Mouse (Mus musculus) forebrain, embryonic 14.5 days (tissue): ENCODE measurements around the gene Slc29a4. TPM values are rescaled to one million over a fixed set of nuclear protein-coding genes. Genes with fewer than 3 reads are reported as not detected.

Source experiments
- ATAC-seq: fragments of 200-750 bp; cut with Nextera tagmentation; 2 replicates; pipeline ENCODE4 v1.8.0; 2017; ENCODE audit warnings: mild to moderate bottlenecking, moderate library complexity
- DNase-seq: peaks from one replicate; pipeline ENCODE4 v3.0.0-alpha.2; 2015; ENCODE audit warnings: low spot score
- H3K27ac ChIP-seq: fragments of 300-500 bp; sonication (generic); 2 replicates; pipeline ENCODE4 v1.5.1; 2014; ENCODE audit warnings: low read depth, mild to moderate bottlenecking, control low read depth, low read length, moderate library complexity
- H3K27me3 ChIP-seq: fragments of 300-500 bp; sonication (generic); replicated peaks from 2 replicates; pipeline ENCODE4 v1.6.1; 2014; ENCODE audit warnings: low read length, control low read depth, mixed read lengths; ENCODE audit not compliant: control insufficient read depth, insufficient read depth
- H3K36me3 ChIP-seq: fragments of 300-500 bp; sonication (generic); 2 replicates; pipeline ENCODE4 v1.6.1; 2014; ENCODE audit warnings: low read length, control low read depth; ENCODE audit not compliant: control insufficient read depth, insufficient read depth
- H3K4me1 ChIP-seq: fragments of 300-500 bp; sonication (generic); 2 replicates; pipeline ENCODE4 v1.6.1; 2014; ENCODE audit warnings: antibody characterized with exemption, low read length, control low read depth; ENCODE audit not compliant: control insufficient read depth, insufficient read depth
- H3K4me2 ChIP-seq: fragments of 300-500 bp; sonication (generic); 2 replicates; pipeline ENCODE4 v1.6.1; 2014; ENCODE audit warnings: mild to moderate bottlenecking, control low read depth, low read length
- H3K4me3 ChIP-seq: fragments of 300-500 bp; sonication (generic); 2 replicates; pipeline ENCODE4 v1.5.1; 2014; ENCODE audit warnings: low read depth, low read length, control low read depth
- H3K9ac ChIP-seq: fragments of 300-500 bp; sonication (generic); 2 replicates; pipeline ENCODE4 v1.6.1; 2014; ENCODE audit warnings: mild to moderate bottlenecking, low read length, control low read depth, moderate library complexity
- H3K9me3 ChIP-seq: fragments of 300-500 bp; sonication (generic); replicated peaks from 2 replicates; pipeline ENCODE4 v1.6.1; 2016; ENCODE audit warnings: low read length, control low read depth, mixed read lengths; ENCODE audit not compliant: control insufficient read depth
- WGBS: fragments of 180-500 bp; shearing (Covaris S2); extraction: QIAGEN DNeasy Blood & Tissue Kit; methylation state at CpG from one replicate; pipeline ENCODE4 v1.1.7; 2014; 5-methylcytosine and 5-hydroxymethylcytosine counted together
- polyA plus RNA-seq: library from polyadenylated mRNA; unstranded; fragments of >200 nt; fragmentation: Nextera tagmentation; extraction: Ambion mirVana; gene quantifications from 2 replicates; pipeline ENCODE4 v1.2.1, GENCODE M21; 2014

Slc29a4 gene
- polyA plus RNA-seq, 1 experiment from 2014 or later: 50.4 TPM

DNA sequence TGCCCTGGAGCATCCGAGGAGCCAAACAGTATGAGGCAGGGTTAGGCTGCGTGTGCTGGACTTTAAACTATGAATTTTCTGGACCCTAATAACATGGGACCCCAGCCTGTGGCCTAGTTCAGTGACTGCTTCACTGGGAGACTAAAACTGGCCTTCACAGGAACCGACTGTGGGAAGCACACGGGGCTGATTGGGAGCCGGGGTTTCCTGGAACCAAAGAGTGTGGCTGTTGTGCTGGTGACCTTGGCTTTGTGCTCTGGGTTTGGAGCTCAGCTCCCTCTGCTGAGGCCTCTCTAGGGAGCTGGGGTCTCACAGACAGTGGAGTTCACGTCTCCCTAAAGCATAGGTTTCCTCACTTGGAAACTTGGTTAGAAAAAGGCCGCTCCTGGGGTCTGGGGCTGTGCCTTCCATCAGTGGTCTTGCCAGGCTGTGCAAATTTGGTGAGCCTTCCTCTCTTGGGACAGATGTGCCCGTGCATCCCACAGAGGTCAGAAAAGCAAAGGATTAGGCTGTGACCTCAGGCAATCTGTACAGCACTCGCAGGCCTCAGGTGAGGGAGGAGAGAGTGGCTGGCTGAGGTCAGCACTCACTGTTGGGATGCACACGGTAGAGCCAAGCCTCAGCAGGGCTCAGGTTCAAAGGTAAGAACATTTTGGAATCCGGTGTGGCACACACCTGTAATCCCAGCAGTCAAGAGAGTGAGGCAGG, 23.6 kb upstream of the Slc29a4 start:
- Histone ChIP-seq H3K9me3 (no peaks in the 10 kb centered on the region), H3K4me3 (no peak overlapping the region), H3K36me3 (peaks cover 65% of the 10 kb centered on the region), H3K27ac (no peak overlapping the region), H3K27me3 (no peaks in the 10 kb centered on the region), H3K4me2 (no peak overlapping the region), H3K9ac (no peak overlapping the region), H3K4me1 (no peaks in the 10 kb centered on the region)
- WGBS: 88% methylated on average over 11 of the region's 11 CpGs
- no peak for DNase-seq
- ATAC-seq: no peak

DNA sequence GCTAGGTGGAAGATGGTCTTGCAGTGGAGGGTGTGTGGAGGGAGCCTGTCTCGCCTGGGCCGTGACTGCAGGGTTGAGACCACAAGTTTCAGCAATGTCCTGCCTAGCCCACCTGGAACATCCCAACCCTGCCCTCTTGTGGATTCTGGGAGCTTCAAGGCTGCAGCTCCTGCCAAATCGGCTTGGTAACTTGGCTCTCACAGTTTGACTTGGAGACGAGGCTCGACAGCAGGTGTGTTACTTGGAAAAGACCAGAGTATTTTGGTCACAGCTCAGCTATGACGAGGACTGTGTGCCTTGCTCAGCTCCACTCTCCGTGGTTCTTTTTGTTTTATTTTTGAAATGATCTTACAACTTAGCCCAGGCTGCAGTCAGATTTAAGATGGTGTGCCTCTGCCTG, 22.6 kb upstream of the Slc29a4 start:
- Histone ChIP-seq H3K9ac (no peak overlapping the region), H3K9me3 (no peaks in the 10 kb centered on the region), H3K4me2 (no peak overlapping the region), H3K4me1 (no peaks in the 10 kb centered on the region), H3K36me3 (peaks cover 55% of the 10 kb centered on the region), H3K27me3 (no peaks in the 10 kb centered on the region), H3K27ac (no peak overlapping the region), H3K4me3 (no peak overlapping the region)
- ATAC-seq (no peak), DNase-seq (peak; percentile 11)
- WGBS: 75% methylated on average over 7 of the region's 7 CpGs

DNA sequence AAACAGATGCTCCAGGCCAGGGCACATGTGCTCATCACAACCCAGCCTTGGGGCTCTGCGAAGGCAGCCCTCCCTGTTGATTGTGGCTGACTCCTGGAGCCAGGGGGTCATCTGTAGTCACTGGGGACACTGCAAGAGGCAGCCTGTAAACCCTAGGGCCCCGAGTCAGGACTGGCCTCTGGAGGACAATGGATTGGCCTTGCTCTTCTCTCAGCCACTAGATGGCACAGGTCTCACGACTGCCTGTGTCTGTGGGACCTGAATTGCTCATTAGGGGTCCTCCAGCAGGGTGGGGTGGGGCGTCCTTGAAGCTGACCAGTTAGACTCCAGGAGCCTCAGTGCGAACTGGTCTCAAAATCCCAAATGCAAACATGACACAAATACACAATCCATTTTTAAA, 19.2 kb upstream of the Slc29a4 start:
- no peak overlapping the region for H3K4me3 ChIP-seq
- H3K9me3 ChIP-seq: no peaks in the 10 kb centered on the region
- H3K36me3 ChIP-seq: peaks cover 22% of the 10 kb centered on the region
- H3K27me3 ChIP-seq: no peaks in the 10 kb centered on the region
- H3K4me2 ChIP-seq: no peak overlapping the region
- H3K9ac ChIP-seq: no peak overlapping the region
- H3K27ac ChIP-seq: no peak overlapping the region; the same call in 1 of the 2 replicates
- DNase-seq: peak; percentile 61
- ATAC-seq: peak; percentile 67
- 23% methylated on average over 5 of the region's 5 CpGs for WGBS
- no peaks in the 10 kb centered on the region for H3K4me1 ChIP-seq

DNA sequence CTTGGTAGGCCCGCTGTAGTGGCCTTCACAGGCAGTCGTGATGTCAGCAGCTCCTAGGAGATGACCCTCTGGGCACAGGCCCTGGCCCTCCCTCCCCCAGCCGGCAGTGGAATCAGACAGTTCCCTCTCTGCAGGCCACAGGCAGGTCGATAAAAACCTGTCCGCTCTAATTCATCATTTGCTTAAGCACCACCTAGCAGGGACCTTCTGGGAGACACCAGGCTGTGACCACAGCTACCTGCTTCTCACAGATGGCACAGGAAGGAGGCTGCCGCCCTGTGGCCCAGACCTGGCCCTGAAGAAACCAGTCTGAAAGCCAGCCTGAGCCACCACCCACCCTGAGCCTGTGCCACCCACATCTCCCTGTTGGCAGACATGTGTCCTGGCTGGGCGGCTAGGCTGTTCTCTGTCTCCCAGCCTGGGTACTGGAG, 14.2 kb upstream of the Slc29a4 start:
- DNase-seq (no peak), ATAC-seq (no peak)
- Histone ChIP-seq H3K9me3 (no peaks in the 10 kb centered on the region), H3K9ac (no peak overlapping the region), H3K4me3 (no peak overlapping the region), H3K27me3 (no peaks in the 10 kb centered on the region), H3K4me2 (no peak overlapping the region), H3K36me3 (no peaks in the 10 kb centered on the region), H3K4me1 (no peaks in the 10 kb centered on the region), H3K27ac (no peak overlapping the region)
- 73% methylated on average over 7 of the region's 7 CpGs for WGBS

DNA sequence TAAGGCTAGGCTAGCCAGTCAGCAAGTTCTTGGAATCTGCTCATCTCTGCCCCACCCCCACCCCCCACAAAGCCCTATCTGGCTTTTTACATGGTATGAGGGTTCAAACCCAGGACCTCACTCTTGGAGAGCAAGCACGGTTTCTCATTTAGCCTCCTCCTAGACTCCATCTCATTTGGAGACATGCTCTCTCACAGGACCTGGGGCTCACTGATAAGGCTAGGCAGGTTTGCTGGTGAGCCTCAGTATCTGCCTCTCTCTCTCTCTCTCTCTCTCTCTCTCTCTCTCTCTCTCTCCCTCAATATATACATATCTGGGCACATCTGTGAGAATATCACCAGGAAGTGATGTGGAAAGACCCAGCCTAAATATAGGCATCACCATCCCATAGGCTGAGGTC, 13.2 kb upstream of the Slc29a4 start:
- Histone ChIP-seq H3K4me3 (no peak overlapping the region), H3K4me1 (no peaks in the 10 kb centered on the region), H3K9ac (no peak overlapping the region), H3K27me3 (no peaks in the 10 kb centered on the region), H3K9me3 (no peaks in the 10 kb centered on the region), H3K27ac (no peak overlapping the region), H3K4me2 (no peak overlapping the region), H3K36me3 (no peaks in the 10 kb centered on the region)
- WGBS: 100% methylated on average over 1 of the region's 1 CpGs
- no peak for ATAC-seq
- no peak for DNase-seq

DNA sequence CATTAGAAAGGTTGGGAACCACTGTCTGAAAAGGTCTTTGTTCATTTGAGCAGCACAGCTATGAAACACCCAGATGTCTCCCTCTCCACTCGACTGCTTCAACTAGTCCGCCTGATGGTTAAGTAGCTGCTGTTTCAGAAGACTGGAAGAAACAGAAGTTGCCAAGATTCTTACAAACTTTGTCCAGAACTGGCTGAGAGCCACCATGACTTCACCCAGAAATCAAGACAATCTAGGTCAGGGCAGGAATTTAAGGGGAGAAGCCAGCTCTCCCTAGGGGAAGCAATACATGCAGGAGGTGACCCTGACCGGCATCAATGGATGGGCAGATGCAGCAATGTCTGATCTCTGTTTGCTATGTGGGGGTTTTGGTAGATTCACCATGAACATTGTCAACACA, 10.4 kb upstream of the Slc29a4 start:
- WGBS: 82% methylated on average over 3 of the region's 3 CpGs
- H3K27ac ChIP-seq: no peak overlapping the region
- DNase-seq: no peak

DNA sequence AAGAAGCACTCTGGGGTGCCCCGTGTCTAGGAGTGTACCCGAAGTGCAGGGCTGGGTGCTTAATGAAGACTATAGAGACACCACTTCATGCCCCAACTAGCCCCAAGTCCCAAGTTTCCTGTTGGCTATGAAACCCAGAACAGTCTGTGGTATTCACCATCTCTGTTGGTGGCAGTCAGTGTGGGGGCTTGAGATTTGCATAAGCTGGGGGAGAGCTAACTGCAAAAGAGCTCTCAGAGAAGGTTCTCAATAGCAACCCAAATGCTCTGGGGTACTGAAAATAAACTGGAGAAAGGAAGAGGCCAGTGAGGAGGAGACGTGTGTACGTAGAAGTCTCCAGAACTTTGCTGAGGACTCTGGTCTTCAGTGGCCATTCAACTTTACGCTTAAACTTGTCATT, 9.8 kb upstream of the Slc29a4 start:
- H3K27ac ChIP-seq: no peak overlapping the region
- WGBS: 87% methylated on average over 5 of the region's 5 CpGs
- no peak overlapping the region for H3K4me2 ChIP-seq
- H3K4me1 ChIP-seq: no peaks in the 10 kb centered on the region
- no peak overlapping the region for H3K4me3 ChIP-seq
- no peaks in the 10 kb centered on the region for H3K36me3 ChIP-seq
- no peaks in the 10 kb centered on the region for H3K27me3 ChIP-seq
- H3K9me3 ChIP-seq: no peaks in the 10 kb centered on the region
- no peak for DNase-seq
- no peak overlapping the region for H3K9ac ChIP-seq
- no peak for ATAC-seq

More for the DNA sequence above, 10.4 kb upstream of the Slc29a4 start:
- no peak overlapping the region for H3K4me2 ChIP-seq
- H3K9ac ChIP-seq: no peak overlapping the region
- no peaks in the 10 kb centered on the region for H3K4me1 ChIP-seq
- H3K9me3 ChIP-seq: no peaks in the 10 kb centered on the region
- H3K4me3 ChIP-seq: no peak overlapping the region
- no peaks in the 10 kb centered on the region for H3K36me3 ChIP-seq
- no peak for ATAC-seq
- no peaks in the 10 kb centered on the region for H3K27me3 ChIP-seq

DNA sequence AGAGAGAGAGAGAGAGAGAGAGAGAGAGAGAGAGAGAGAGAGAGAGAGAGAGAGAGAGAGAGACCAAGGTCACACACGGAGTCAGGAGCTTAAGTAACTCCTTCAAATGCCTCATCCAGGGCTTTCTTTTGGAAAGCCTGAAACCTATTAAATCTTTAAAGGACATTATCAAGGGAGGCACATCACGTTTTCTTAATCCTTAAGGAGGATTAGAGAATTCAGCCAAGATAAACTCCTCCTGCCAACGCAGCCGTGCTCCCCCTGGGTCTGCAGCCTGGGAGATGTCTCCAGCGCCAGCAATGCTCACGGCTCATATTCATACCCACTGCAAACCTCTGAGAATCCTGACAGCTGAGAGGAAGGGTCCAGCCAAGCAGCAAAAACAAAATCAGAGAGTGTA, 3.4 kb upstream of the Slc29a4 start:
- Histone ChIP-seq H3K9ac (no peak overlapping the region), H3K27me3 (no peaks in the 10 kb centered on the region), H3K4me1 (peaks cover 14% of the 10 kb centered on the region), H3K4me3 (no peak overlapping the region), H3K9me3 (no peaks in the 10 kb centered on the region), H3K27ac (no peak overlapping the region), H3K36me3 (no peaks in the 10 kb centered on the region), H3K4me2 (no peak overlapping the region)
- ATAC-seq: no peak
- no peak for DNase-seq
- WGBS: 19% methylated on average over 6 of the region's 6 CpGs

DNA sequence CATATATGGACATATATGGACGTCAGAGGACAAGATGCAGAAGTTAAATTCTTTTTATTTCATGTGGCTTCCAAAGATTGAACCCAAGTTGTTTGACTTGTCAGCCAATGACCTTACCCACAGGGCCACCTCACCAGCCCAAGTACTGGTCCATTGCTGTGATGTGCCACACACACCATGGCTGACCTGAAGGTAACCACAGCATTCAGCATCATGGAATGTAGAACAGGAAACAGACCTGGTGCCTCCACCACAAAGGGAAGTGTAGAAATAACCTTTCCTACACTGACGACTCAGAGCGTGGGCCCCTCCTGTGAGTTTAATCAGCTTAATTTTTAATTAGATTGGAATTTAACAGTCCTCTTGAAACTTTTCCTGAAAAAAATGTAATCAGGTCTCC, 2.0 kb upstream of the Slc29a4 start:
- H3K9me3 ChIP-seq: no peaks in the 10 kb centered on the region
- 80% methylated on average over 3 of the region's 3 CpGs for WGBS

More for the DNA sequence above, 2.0 kb upstream of the Slc29a4 start:
- no peaks in the 10 kb centered on the region for H3K36me3 ChIP-seq
- no peak overlapping the region for H3K27ac ChIP-seq
- H3K4me3 ChIP-seq: no peak overlapping the region
- H3K4me2 ChIP-seq: no peak overlapping the region
- H3K27me3 ChIP-seq: no peaks in the 10 kb centered on the region
- no peak for ATAC-seq
- no peak overlapping the region for H3K9ac ChIP-seq
- H3K4me1 ChIP-seq: peaks cover 18% of the 10 kb centered on the region
- DNase-seq: no peak
